Mouse (Mus musculus): Measurements from ENCODE around the gene Daam2.

DNA sequence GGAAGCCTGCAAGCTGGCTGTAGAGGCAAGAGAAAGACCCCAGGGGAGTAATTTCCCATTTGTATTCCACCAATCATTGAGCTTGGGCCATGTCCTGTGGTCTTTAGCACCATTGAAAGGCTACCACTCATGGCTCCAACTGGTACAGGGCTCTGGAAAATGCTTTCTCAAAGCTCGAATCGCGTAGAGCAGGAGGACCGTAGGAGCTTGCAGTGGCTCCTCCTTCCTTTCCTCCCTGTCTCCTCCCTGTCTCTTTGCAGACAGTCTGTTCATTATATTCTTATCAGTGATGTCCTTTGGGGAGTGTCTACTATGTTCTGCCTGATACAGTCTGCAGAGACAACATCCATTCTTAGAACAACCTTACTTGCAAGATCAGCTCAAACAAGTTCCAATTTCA is 18.7 kb downstream of the Daam2 start:
- no peak for TF ChIP-seq CTCF (IDR thresholded peaks at IDR 0.05; ENCODE audit: low read depth)
- no peak for TF ChIP-seq EP300 (optimal IDR thresholded peaks at IDR 0.05)

Measured in stomach, postnatal 0 days (tissue).